Mouse (Mus musculus): ENCODE data around the gene BC049352.

BC049352 gene

DNA sequence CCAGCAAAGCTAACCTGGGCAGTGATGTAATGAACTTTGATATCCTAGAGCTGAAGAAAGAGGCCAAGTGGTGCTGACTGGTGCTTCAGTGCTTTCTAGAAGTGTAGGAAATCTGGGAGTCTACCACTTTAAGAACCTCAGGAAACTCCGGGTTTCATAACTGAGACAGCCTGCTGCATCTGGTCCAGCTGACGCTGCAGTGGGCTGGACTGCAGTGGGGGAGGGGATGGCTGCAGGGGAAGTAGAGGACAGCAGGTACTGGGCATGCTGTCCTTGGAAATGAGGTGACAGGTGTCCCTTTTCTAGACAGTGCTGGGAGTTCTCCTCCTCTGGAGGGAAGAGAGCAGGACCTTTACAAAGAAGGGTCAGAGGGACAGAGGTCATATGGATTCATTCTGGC is at the start of gene BC049352:
BC049352 (plus strand) TSS at position 238 of the 400 bp plus-strand sequence.
- no peak for DNase-seq

DNA sequence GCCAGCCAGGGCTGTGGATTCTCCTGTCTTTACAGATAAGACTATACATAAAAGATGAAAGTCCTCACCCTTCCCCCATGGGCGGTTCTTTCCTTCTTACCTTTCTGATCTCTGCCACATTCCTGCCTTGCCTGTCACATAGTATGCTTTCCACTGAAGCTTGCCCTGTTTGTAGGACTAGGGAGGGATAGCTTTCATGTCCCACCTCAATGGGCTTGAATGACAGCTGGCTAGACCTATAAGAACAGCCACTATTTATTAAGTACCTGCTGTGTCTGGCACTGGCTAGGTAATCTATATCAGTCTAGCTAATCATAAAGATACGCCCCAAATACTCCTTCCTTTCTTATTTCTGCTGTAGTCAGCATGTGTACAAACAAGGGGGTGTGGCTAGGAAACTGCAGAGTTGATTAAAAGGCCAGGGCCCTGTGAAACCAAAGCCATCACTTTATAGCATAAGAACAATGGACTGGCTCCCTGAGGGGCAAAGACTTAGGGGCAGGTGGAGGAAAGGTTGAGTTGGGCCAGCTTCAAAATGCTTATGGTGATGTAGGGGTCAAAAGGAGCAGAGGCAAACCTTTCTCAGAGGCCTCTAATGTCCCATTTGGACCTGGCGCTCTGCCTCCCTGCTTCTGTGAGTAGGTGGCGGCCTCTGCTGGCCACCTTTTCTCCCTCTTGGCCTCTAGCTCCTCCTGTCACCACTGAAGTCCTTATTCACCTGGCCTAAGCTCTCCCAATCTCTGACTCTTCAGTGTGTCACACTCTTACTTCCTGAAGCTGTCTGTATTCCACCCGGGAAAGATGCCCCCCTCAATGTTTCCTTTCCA is 48.1 kb upstream of the BC049352 start:
- peak; percentile 62 to 81 for DNase-seq

DNA sequence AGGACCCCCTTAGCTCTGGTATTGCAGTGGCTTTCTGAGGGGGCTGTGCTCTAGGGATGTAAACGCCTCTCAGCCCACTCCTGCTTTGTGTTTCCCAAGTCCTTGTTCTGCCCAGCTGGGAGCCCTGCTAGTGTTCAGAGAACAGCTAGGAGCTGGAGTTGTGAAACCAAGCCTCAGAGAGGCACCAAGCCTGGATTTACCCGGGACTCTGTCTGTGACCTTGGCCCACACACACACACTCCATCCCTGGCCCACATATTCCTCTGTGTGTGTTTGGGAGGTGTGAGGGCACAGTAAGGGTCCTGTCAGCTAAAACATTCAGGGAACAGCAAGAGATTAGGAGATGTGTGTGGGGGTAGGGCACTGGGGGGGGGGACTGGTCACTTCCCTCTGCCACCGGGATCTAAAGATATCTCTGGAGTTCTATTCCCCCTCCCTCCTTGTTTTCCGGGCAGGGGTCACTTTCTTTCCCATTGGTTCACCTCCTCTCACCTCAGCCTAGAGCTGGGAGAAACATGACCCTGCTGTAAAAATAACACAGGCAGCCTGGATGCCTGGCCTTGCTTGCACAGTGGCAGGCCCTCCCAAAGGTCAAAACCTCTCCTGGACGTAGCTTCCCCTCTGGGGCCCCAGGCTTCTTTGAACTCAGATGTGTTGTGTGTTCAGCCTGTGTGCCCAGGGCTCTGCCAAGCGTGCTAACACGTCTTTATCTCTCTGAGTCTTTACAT is 45.2 kb upstream of the BC049352 start:
- no peak for DNase-seq

DNA sequence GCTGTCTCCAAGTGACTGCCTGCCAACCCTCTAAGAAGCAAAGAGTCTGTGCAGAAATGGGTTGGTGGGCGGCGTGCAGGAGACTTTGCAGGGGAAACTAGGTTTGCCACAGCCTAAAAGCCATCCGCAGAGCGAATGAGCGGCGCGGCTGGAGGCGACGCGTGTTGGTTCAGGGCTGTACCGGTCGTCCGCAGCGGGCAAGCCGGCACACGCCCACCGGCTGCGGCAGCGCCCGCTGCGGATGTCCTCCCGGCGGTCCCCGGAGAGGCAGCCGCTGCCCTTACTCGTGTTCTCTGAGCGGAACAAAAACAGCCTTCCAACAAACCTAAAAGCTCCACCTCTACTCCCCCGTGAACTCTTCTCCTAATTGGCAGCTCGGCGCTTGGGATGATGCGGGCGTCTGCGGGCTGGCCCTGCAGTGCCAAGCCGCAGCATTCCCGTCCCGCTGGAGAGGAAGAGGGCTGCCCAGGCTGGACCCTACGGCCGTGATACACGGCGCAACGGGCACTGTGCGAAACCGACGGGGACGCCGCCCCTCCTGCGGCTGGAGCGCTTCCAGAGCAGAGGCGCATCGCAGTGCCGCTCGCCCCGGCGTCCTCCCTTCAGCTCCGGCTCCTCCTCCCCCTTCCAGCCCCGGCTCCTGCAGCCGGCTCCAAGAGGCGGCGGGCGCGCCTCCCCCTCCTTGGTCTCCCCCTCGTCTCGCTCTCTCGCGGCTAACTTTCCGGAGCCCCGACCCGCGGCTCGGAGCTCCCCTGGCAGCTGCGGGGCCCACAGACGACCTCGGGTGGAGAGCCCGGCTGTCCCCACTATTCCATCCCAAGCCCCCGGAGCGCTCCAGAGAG is 43.4 kb upstream of the BC049352 start, which contains the start of gene Scn4b:
Scn4b (plus strand) TSS at position 205 of the 842 bp plus-strand sequence.
- peak; percentile 30 to 46 for DNase-seq

DNA sequence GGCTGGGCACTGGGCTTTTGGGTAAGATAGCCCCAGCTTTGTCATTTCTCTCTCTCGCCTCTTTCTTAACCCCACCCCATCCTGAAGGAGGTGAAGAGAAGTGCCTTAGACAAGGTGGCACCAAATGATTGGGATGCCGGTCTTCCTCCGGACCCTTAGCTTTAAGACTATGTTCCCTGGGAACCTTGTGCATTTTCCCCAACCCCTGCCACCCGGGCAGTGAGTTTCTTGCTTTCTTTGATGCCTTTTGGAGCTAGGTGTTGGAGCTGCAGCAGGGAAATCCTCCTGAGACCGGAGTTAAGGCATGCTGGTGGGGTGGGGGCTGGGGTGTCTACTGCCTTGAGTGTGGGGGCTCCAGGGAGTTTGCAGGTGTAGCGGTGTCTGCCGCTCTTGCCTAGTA is 42.7 kb upstream of the BC049352 start:
- DNase-seq = no peak

DNA sequence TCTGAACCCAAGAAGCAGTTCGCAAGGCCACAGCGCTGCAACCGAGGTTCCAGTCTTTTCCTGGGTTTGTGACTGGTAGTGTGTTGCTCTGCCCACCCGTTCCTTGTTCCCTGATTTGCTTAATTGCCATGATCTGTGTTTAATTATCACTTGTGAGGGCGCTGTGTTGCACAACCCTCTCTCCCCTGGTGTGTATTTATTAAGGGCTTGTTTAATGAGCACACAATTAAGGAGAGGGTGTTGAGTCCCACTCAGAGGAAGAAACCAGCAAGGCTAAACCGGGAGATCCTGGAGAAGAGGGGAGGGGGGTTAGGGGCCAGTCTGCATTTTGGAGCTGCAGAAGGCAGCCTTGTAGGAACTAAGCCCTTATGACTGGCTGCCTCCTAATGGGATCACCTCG is 40.9 kb upstream of the BC049352 start:
- no peak for DNase-seq

DNA sequence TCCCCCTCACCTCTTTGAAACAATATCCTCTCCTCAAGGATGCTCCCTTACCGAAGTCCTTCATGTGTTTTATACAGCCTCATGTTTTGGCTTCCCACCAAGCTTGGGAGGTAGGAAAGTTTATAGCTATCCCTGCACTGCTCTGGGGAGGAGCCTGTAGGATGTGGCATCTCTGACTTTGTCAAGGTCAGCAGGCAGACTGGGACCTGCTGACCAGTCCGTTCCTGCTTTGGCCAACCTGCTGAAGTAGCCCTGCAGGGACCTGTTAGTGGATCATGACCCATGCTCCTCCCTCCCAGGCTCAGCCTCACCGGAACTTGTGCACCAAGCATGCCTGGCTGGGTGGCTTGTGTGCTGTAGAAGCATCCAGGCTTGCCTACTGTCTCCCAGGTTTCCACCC is 39.1 kb upstream of the BC049352 start:
- no peak for DNase-seq

DNA sequence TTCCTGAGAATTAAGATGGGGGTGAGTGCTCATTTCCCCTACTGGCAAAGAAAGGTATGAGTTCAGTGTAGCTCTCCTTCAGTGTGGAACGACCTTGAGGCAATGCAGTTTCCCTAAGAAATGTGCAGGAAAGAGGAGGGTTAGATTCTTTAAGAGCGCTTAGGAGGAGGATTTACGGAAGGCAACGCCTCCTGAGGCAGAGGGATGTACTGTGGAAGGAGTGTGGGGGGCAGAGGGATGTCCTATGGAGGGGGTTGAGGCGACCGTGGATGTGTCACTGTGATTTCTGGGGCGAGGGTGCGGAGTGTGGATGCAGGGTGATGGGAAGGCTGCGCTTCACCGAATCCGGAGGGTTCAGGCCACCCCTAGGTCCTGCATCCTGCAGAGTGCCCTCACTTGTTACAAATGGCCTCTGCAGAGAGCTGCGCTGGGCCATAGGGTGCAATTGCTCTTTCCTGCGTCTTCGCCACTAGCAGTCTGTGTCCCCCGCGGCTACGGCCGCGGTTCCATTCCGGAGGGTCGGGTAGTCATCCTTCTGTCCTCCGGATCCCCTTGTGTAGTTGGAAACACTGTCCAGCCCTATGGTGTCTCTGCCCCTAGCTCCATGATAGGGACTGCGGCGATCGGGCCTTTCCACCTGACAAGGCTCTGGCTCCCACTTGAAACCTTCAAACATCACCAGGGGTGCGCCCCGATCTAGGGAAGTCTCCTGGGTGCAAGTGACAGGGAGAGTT is 36.1 kb upstream of the BC049352 start:
- no peak for DNase-seq

DNA sequence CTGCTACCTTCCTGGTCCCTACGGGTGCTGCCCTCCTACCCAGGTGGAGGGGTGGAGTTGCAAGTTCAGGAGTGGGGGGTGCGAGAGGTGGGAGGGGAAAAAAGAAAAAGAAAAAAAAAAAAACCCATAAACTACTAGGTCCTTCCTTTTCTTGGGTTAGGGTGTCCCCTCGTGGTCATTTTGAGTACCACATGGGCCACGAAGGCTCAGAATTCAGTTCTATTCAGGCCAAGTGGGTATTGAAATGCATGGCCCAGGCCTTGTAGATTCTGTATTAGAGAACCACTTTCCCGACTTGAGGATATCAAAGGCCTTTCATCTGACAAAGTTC is 35.6 kb upstream of the BC049352 start:
- peak; percentile 43 to 78 for DNase-seq

DNA sequence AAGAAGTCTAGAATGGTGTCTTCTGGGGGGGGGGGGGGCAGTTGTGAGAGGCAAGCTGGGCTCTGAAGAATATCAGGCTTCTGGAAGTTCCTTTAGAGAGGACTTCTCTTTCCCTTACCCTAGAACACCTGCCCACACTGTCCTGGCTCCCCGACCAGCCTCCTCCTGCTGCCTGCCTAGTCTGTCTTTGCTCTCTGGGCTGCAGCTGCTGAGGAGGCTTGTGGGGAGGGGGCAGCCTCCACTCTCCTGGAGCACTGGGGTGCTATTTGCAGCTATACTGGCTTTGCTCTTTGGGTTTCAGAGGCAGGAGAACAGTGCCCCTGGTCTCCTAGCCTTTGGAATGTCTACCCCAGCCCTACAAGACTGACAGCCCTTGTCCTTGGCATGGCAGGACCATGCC is 30.9 kb upstream of the BC049352 start:
- no peak for DNase-seq

DNA sequence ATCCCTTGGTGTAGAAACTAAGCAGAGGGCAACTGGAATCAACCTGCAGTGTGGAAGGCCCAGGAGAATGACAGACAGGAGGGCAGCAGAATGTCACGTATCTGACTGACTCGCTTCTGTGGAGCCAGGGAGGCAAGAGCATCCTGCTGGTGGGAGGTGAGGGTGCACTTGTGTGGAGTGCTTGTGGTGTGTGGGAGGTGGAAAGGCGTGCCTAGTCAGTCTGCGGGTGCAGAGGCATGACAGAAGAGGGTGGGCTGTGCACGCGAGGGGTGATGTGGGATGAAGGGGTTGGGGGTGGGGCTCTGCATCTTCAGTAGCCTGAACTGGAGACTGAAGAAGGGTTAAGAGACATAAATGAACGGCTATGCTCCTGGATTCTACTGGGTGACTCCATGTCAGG is 28.4 kb upstream of the BC049352 start:
- DNase-seq = no peak

DNA sequence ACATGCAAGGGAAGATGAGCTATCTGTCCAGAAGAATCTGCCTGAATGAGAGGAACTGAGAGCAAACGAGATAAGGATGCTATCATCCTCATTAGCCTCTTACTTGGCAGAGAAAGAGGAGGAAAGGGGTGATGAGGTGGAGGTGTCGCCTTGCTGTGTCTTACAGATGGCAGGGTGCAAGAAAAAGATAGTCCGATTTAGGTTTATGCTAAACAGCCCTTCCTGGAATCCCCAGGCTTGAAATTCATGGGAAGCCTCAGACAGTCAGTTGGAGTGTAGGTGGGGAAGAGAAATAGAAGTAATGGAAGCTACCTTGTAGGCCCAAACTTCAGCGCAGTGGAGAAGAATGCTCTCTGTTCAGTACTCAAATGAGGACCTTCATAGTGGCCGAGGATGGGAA is 13.9 kb upstream of the BC049352 start:
- no peak for DNase-seq

DNA sequence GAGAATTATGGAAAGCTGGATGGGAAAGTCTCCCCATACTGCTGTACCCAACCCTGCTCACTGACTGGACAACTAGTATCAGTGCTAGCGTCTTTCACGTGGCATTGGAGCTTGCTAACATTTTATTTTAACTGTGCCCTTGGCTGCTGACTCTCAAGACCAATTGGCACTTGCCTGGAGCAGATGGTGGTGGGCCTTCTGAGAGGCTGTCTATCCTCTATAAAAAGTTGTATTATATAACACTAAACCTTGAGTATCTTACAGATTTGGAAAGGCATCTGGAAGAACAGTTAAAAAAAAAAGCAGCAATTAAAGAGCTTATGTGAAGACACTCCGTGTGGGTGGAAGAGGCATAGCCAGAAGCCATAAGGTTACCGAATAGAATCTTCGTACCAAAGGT is 11.7 kb upstream of the BC049352 start:
- no peak for DNase-seq

DNA sequence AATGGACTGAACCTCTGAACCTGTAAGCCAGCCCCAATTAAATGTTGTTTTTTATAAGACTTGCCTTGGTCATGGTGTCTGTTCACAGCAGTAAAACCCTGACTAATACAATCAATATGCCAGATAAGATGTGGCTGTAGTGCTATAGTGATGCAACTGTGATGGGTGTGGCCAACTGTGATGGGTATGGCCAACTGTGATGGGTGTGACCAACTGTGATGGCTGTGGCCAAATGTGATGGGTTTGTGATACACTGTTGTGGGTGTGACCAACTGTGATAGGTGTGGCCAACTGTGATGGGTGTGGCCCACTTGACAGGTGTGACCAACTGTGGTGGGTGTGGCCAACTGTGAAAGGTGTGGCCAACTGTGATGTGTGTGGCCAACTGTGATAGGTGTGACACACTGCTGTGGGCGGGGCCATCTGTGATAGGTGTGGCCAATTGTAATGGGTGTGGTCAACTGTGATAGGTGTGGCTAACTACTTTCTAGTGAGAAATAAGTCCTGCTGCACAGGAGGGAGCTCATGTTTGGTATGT is 10.7 kb upstream of the BC049352 start:
- DNase-seq = no peak

DNA sequence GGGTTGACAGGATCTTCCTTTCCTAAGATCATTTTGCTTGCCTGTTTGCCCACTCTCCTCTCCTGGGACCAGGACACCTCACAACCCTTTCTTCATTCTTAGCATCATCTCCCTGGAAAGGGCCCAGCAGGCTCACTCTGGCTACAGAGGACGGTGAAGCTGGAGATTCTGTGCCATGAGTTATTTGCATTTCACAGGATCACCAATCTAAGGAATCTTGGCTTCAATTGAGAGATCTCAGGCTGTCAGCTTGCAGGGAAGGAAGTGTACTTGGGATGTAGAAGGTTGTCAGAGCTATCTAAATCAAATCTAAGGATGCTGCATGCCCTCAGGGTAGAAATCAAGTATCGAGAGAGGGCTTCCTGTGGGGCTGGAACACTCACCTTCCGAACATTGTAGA is 8.3 kb upstream of the BC049352 start:
- no peak for DNase-seq

DNA sequence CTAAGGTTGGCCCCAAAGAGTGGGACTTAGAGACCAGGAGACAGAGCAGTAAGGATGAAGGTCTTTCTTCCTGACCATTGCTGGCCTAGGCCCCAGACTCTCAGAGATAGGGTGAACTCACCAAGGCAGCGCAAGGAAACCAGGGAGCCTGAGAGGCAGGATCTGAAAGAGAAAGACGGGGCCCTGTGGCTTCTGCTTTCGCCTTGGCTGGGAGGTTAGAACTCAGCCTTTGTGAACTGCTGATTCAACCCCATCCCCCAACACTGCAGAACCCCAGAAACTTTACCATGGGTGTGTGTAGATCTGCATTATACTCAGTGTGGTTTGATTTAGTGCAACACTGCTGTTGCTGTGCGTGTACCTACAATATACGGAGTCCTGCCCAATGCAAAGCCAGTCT is 2.5 kb upstream of the BC049352 start:
- DNase-seq = peak in 1 of 2 experiments; percentile 9

DNA sequence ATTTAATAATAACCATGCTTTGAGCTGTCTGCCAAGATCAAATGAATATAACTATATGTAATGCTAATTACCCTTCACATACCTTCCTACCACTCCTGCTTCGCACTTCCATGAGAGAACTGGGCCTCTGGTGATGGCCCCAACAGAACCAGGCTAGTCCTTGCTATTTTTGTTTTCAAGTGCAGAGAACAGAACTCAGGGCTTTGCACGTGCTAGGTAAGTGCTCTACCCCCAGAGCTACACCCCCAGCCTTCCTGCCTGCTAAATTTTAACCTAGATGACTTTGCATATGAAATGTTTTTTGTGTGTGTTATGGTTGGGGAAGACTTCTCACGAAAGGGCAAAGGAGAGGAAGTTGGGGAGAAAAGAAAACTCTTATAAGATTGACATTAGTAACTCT is 714 bp downstream of the BC049352 start:
- DNase-seq = no peak

DNA sequence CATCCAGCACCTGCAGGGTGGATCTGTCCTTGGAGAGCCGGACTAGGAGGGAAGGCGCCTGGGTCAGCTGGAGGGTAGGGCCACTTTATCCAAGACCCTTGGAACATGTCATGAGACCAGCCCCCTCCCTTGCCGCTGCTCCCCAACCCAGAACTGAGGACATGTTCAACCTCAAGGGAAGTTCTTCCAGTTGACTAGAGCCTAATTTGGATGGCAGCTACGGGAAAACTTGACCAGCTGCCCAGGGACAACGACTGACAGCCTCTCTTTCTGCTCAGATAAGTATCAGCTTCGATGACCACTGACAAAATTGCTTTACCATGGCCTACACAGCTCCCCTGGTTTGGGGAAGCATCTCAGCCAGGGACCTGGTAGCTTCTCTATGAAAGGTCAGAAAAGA is 1.5 kb downstream of the BC049352 start:
- DNase-seq = no peak

DNA sequence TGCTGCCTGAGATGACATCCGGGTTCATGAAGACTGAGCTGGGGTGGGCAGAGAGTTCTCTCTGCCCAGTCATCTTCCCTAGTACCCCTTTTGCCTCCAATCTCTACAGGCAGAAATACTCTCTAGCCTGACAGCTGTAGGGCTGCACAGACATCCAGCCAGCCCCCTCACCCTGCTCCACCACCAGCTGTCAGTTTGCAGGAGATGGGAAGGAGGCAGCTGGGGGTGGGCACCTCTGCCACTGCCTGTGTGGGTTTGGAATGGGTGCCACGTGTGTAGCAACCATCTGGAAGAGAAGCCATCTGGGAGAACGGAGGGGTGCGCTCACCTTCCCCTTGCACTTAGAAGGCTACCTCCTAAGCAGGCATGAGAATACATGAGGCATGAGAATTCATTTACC is 3.4 kb downstream of the BC049352 start:
- DNase-seq = no peak

DNA sequence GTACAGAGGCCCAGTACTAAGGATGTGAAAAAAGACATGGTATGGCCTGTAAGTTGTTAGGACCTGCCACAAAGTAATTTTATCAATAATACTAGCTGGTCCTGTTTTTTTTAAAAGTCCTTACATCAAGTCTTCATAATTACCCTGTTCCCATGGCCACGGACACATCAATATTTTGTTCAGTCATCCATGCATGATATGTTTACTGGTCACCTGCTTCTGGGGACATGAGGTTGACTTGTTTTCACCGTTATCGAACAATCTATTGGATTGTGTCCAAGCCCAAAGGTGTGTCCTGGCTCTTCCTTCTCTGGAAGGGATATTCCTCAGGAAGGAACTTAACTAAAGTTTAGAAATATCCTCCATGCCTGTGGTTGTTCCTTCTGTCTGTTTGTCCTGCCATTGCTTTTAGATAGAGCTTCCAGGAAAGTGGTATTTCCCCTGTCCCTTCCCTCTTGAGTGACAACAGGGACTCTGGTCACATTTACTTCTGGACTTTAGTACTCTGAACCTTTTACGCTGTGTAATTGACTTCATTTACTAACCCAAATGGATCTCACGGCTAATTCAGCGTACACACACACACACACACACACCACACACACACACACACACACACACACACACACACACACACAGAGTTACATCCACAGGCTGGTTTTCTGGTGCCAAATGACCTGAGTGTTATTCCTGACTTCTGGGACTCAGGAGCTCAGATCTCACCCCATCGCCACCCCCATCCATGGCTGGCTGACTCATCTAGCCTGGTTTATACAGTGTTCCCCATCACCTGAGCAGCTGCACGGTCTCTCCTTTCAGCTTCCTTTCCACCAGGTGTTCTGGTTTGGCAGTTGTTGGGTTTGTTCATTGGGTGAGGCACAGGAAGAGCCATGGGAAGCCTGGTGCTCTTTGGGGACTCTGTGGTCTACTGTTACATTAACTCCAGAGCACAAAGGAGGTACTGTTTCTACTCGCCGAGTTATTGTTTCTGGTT is 7.1 kb downstream of the BC049352 start:
- DNase-seq = no peak

DNA sequence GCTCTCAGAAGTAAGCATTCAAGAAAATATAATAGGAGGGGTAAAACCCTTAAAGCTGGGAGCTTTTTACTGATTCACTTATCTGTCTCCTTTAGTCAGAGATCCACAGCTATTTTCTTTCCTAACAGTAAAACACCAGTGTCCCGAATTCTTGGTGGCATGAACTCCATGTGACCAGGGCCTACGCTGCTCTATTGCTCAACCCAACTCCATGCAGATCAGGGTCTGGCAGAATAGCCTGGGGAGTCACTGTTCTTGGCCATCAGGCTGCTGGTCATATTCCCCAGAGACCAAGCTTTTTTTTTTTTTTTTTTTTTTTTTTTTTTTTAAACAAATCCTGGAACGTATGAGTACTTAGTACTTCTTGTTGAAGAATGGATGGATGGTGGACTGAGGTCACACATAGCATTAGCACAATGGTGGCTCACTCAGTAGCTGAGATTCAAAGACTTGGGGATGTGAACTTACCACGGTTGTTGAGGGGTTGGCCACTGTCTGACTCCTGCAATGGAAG is 7.9 kb downstream of the BC049352 start:
- DNase-seq = no peak

Measured in spleen, adult 18-20 months (tissue).